Mouse (Mus musculus) liver, adult 2 months (tissue): Measurements from ENCODE around the gene Znfx1.

Experiments used
- CTCF ChIP-seq: fragments of 200-500 bp; IDR thresholded peaks from 2 replicates; pipeline ENCODE4 v1.5.1; 2011; ENCODE audit warnings: low read depth, low read length, control low read depth
- POLR2A ChIP-seq: fragments of 200-500 bp; IDR thresholded peaks from 2 replicates; pipeline ENCODE4 v1.6.1; 2011; ENCODE audit warnings: low read length, control low read depth; ENCODE audit not compliant: insufficient read depth; ENCODE audit errors: extremely low read depth

DNA sequence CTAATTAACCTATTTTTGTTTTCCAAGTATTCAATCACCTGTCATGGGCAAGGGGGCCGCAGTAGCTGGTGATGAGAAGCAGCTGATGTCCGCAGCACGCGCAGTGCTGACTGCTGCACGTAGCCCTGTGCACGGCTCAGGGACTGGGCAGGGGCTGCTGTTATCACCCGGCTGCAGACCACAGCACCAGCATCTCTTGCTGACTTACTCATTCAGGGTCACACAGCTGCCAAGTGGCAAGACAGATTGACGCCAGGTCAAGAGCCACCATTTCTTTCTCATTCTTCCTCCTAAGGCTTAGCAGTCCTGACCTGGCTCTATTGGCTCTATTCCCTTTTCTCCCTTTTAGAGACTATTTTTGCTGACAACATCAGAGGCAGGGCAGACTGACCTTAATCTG lies 23.4 kb downstream of the Znfx1 start:
- TF ChIP-seq CTCF: no peak
- no peak for TF ChIP-seq POLR2A
